Mouse (Mus musculus) erythroblast, embryonic 14.5 days (primary cell): ENCODE data around the gene Zscan22.

ENCODE experiments used
- GATA1 ChIP-seq: IDR thresholded peaks from 2 replicates; pipeline ENCODE4 v1.6.1; 2012; ENCODE audit warnings: low read length, inconsistent platforms, mixed read lengths
- TAL1 ChIP-seq: IDR thresholded peaks from 3 replicates; pipeline ENCODE4 v1.6.1; 2012; ENCODE audit warnings: low read length, inconsistent platforms, mixed read lengths

GRCm38 (mm10) chr7:12940599-12940998 lies 43.0 kb downstream of the Zscan22 start:
- TF ChIP-seq GATA1 (no peak), TAL1 (no peak)
